Mouse (Mus musculus): ENCODE results near the gene Dscaml1.

DNA sequence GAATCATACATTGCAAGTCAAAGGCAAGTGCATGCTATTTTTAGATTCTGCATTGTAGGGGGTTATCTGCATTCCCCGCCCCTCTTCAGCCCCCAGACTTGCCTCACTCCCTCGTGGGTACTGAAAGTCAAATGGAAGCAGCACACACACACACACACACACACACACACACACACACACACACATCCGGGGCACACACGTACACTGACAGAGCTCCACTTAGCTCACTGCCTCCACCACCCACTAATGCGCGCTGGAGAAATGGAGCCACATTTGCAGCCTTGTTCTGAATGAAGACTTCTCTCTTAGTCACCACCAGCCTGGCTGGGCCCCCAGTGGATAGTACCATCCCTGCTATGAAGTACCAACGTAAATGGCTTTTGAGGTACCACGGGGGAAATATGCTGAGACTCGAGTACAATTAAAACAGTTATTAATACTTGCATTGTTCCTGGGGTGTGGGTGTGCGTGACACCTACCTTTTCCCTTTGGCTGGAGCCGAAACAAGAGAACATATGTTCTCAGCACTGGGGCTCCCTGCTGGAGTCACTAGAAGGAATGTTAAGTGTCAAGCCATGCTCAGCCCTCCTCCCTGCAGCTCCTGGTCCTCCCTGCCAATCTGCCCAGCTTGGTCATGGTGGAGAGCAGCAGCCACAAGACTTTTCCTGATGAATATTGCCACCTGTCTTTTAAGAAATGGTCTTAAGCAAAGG lies 91.7 kb downstream of the Dscaml1 start:
- no peak for TF ChIP-seq CTCF (IDR thresholded peaks at IDR 0.05; ENCODE audit: borderline replicate concordance, control insufficient read depth, extremely low read depth, insufficient read depth, low read length, poor library complexity)
- TF ChIP-seq POLR2A (IDR thresholded peaks at IDR 0.05; ENCODE audit: control insufficient read depth, extremely low read depth, insufficient read depth, low read length, poor library complexity), result no peak

All from thymus, adult 2 months (tissue).